Mouse (Mus musculus) lung, adult 2 months (tissue): Measurements from ENCODE around the gene Hdac9.

Experiments used
- CTCF ChIP-seq: fragments of 200-500 bp; IDR thresholded peaks from 2 replicates; pipeline ENCODE4 v1.5.1; 2011; ENCODE audit warnings: mild to moderate bottlenecking, low read length, control low read depth; ENCODE audit not compliant: insufficient read depth
- POLR2A ChIP-seq: fragments of 200-500 bp; IDR thresholded peaks from 2 replicates; pipeline ENCODE4 v1.6.1; 2011; ENCODE audit warnings: low read depth, mild to moderate bottlenecking, control low read depth, low read length, borderline replicate concordance; ENCODE audit errors: extremely low read depth

DNA sequence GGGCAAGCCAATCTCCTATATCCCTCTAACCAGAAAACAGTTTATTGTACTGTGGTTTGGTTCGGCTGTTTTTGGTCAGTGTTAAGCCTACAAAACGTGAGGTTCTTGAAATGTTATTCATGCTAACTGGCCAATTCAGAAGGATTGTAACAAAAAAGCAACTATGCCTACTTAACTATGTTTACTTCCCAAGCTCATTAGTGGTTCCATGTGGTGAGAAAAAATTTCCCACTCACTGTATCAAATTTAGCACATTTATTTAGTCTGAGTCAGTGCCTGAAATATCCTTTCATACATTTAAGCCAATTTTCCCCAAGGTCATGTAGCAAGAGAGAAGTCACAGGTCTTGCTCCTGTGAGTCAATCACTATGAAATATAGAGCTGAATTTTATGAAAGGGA, 42.0 kb downstream of the Hdac9 start:
- TF ChIP-seq CTCF (no peak), POLR2A (no peak)
